Mouse (Mus musculus) heart, postnatal 0 days (tissue): ENCODE measurements around the gene Soat2. TPM values are rescaled to one million over a fixed set of nuclear protein-coding genes. Genes with fewer than 3 reads are reported as not detected.
A peak's percentile ranks its signal among the peaks of the same experiment; 100 is the strongest.

Experiments used
- ATAC-seq: fragments of 200-750 bp; cut with Nextera tagmentation; 2 replicates; pipeline ENCODE4 v1.8.0; 2017; ENCODE audit warnings: low read depth, moderate number of reproducible peaks, moderate library complexity; ENCODE audit not compliant: insufficient read depth
- DNase-seq: peaks from one replicate; pipeline ENCODE4 v3.0.0-alpha.2; 2016; ENCODE audit warnings: low spot score
- H3K27ac ChIP-seq: fragments of 300-500 bp; sonication (generic); 2 replicates; pipeline ENCODE4 v1.5.1; 2014; ENCODE audit warnings: low read depth, mild to moderate bottlenecking
- H3K27me3 ChIP-seq: fragments of 300-500 bp; sonication (generic); 2 replicates; pipeline ENCODE4 v1.6.1; 2014; ENCODE audit warnings: low read length, mixed read lengths; ENCODE audit not compliant: control insufficient read depth, insufficient read depth
- H3K36me3 ChIP-seq: fragments of 300-500 bp; sonication (generic); replicated peaks from 2 replicates; pipeline ENCODE4 v1.6.1; 2014; ENCODE audit warnings: low read length, mixed read lengths; ENCODE audit not compliant: control insufficient read depth, insufficient read depth
- H3K4me1 ChIP-seq: fragments of 300-500 bp; sonication (generic); 2 replicates; pipeline ENCODE4 v1.6.1; 2014; ENCODE audit warnings: antibody characterized with exemption; ENCODE audit not compliant: control insufficient read depth, insufficient read depth
- H3K4me2 ChIP-seq: fragments of 300-500 bp; sonication (generic); 2 replicates; pipeline ENCODE4 v1.6.1; 2014; ENCODE audit warnings: low read depth, mild to moderate bottlenecking, low read length, moderate library complexity
- H3K4me3 ChIP-seq: fragments of 300-500 bp; sonication (generic); 2 replicates; pipeline ENCODE4 v1.5.1; 2014; ENCODE audit warnings: low read depth, low read length
- H3K9ac ChIP-seq: fragments of 300-500 bp; sonication (generic); replicated peaks from 2 replicates; pipeline ENCODE4 v1.6.1; 2014; ENCODE audit warnings: low read depth, low read length, mixed read lengths
- H3K9me3 ChIP-seq: fragments of 300-500 bp; sonication (generic); replicated peaks from 2 replicates; pipeline ENCODE4 v1.6.1; 2016; ENCODE audit warnings: low read length; ENCODE audit not compliant: control insufficient read depth
- CTCF ChIP-seq: IDR thresholded peaks from 2 replicates; pipeline ENCODE4 v1.5.1; 2016; ENCODE audit warnings: antibody characterized with exemption, control low read depth, low read depth
- EP300 ChIP-seq: IDR thresholded peaks from 2 replicates; pipeline ENCODE4 v1.6.1; 2016; ENCODE audit warnings: antibody characterized with exemption, low read depth
- WGBS: fragments of 180-500 bp; shearing (Covaris S2); extraction: QIAGEN DNeasy Blood & Tissue Kit; methylation state at CpG from one replicate; pipeline ENCODE4 v1.1.7; 2014; 5-methylcytosine and 5-hydroxymethylcytosine counted together
- polyA plus RNA-seq: library from polyadenylated mRNA; unstranded; fragments of >200 nt; fragmentation: Nextera tagmentation; extraction: Ambion mirVana; gene quantifications from 2 replicates; pipeline ENCODE4 v1.2.1, GENCODE M21; 2015
- total RNA-seq: library from RNA; depleted of rRNA; stranded (reverse); fragments of >200 nt; gene quantifications from 2 replicates; pipeline ENCODE4 v1.2.3, GENCODE M21; 2014; ENCODE audit warnings: low replicate concordance

The Soat2 gene
- total and polyA plus RNA-seq, 2 experiments from 2014 or later = 0.14 TPM; not detected in 1

GRCm38 (mm10) chr15:102117461-102118443 is 32.6 kb upstream of the Soat2 start:
- no peak overlapping the region for H3K4me2 ChIP-seq
- H3K4me3 ChIP-seq = no peak overlapping the region
- no peaks in the 10 kb centered on the region for H3K9me3 ChIP-seq
- 57% methylated on average over 19 of the region's 19 CpGs for WGBS
- TF ChIP-seq CTCF = peak; percentile 47
- no peak for TF ChIP-seq EP300
- no peaks in the 10 kb centered on the region for H3K4me1 ChIP-seq
- H3K9ac ChIP-seq = no peak overlapping the region
- no peaks in the 10 kb centered on the region for H3K27me3 ChIP-seq
- ATAC-seq (peak; percentile 49), DNase-seq (peak; percentile 33)
- peaks cover 65% of the 10 kb centered on the region for H3K36me3 ChIP-seq
- no peak overlapping the region for H3K27ac ChIP-seq

DNA sequence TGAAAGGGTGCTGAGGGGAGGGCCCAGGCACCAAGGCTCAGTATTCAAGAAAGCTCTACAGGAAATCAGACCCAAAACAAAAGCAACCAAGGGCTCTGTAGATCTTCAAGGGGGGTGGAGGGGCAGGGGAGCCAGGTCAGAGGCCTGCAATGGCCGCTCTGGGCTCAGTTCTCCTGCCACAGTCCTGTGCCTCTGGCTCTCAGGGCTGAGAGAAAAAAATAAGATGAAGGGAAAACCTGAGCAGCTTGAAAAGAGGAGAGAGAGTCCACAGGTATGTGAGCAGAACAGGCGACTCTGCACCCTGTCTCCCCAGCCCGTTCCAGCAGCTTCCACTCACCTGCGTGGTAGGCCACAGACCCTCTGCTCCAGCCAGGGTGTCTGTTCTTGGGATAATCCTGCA is 31.7 kb upstream of the Soat2 start:
- H3K4me2 ChIP-seq = no peak overlapping the region
- no peak for ATAC-seq
- 89% methylated on average over 4 of the region's 4 CpGs for WGBS
- peaks cover 60% of the 10 kb centered on the region for H3K36me3 ChIP-seq
- no peaks in the 10 kb centered on the region for H3K27me3 ChIP-seq
- no peak overlapping the region for H3K27ac ChIP-seq
- no peak overlapping the region for H3K4me3 ChIP-seq
- TF ChIP-seq EP300 (no peak), CTCF (no peak)
- H3K4me1 ChIP-seq = no peaks in the 10 kb centered on the region
- H3K9me3 ChIP-seq = no peaks in the 10 kb centered on the region
- no peak overlapping the region for H3K9ac ChIP-seq
- DNase-seq = no peak

DNA sequence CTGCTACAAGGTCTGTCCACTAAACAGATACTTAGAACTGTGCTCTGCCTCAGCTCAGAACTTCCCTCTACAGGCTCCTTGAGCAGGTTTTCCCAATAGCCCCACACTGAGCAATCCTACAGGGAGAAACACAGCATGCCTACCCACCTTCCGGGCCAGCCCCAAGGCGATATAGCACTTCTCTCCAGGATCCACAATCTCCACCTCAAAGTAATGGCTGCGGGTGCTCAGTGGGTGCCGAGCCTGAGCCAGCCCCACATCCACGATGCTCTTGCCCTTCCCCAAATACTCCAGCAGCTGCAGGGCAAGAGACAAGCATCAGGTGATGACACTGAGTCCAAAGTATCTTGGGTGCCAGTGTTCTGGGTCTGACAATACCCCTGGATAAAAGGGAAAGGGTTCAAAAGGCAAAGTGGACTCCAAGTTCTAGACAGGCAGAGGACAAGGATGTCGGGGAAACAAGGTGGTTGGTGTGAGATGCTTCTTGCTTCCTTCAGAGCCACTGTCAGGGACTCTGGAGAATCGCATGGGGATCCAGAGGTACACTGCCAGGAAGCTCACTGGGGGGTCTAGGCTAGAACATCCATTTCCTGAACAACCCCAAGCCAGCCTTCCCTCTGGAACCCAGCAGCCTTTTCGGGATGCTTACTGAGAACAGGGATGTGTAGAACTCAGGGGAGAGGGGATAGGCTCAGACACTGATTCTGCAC is 31.1 kb upstream of the Soat2 start:
- H3K36me3 ChIP-seq = peaks cover 54% of the 10 kb centered on the region
- H3K27me3 ChIP-seq = no peaks in the 10 kb centered on the region
- ATAC-seq = no peak
- H3K27ac ChIP-seq = no peak overlapping the region
- H3K4me2 ChIP-seq = no peak overlapping the region
- no peak for DNase-seq
- no peak for TF ChIP-seq CTCF
- TF ChIP-seq EP300 = no peak
- WGBS = 65% methylated on average over 8 of the region's 8 CpGs
- H3K9me3 ChIP-seq = no peaks in the 10 kb centered on the region
- H3K9ac ChIP-seq = no peak overlapping the region
- no peak overlapping the region for H3K4me3 ChIP-seq
- no peaks in the 10 kb centered on the region for H3K4me1 ChIP-seq

GRCm38 (mm10) chr15:102119831-102120170 is 30.5 kb upstream of the Soat2 start:
- DNase-seq (no peak), ATAC-seq (no peak)
- no peaks in the 10 kb centered on the region for H3K27me3 ChIP-seq
- no peak overlapping the region for H3K4me2 ChIP-seq
- no peak overlapping the region for H3K27ac ChIP-seq
- 48% methylated on average over 2 of the region's 2 CpGs for WGBS
- H3K36me3 ChIP-seq = peaks cover 54% of the 10 kb centered on the region
- no peak overlapping the region for H3K4me3 ChIP-seq
- no peaks in the 10 kb centered on the region for H3K9me3 ChIP-seq
- H3K9ac ChIP-seq = no peak overlapping the region
- TF ChIP-seq EP300 = no peak
- TF ChIP-seq CTCF = no peak
- no peaks in the 10 kb centered on the region for H3K4me1 ChIP-seq

- TF ChIP-seq EP300 (no peak), CTCF (no peak)
- ATAC-seq = no peak
- no peak for DNase-seq
- no peaks in the 10 kb centered on the region for H3K27me3 ChIP-seq
- peaks cover 52% of the 10 kb centered on the region for H3K36me3 ChIP-seq
- H3K9ac ChIP-seq = no peak overlapping the region
- H3K9me3 ChIP-seq = no peaks in the 10 kb centered on the region
- no peak overlapping the region for H3K27ac ChIP-seq
- WGBS = 69% methylated on average over 5 of the region's 5 CpGs
- no peaks in the 10 kb centered on the region for H3K4me1 ChIP-seq
- H3K4me3 ChIP-seq = no peak overlapping the region
- no peak overlapping the region for H3K4me2 ChIP-seq
Observed at GRCm38 (mm10) chr15:102120530-102120929, 29.8 kb upstream of the Soat2 start.
